Mouse (Mus musculus): ENCODE measurements around the gene Prkcb. TPM values are rescaled to one million over a fixed set of nuclear protein-coding genes. Genes with fewer than 3 reads are reported as not detected.

Gene Prkcb
- polyA plus RNA-seq, 1 experiment from 2014 or later, result 4.1 TPM

DNA sequence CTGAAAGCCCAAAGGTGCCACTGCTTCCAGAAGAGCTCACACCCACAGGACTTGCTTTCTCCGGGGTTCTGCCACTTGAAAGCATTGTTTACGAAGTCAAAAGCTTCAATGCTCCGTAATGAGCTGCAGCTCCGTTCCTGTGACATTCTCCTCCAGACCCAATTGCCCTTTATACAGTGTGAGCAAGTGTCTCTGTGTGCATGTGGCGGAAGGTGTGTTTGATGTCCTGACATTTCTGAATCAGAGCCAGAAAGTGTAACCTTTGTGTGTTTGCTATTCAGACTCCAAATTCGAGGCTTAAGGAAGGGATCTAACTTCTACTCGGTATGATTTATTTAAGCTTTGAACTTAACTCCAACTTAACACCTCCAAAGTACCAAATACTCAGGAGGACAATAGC, 321.6 kb downstream of the Prkcb start:
- ATAC-seq, result no peak
- Histone ChIP-seq H3K27ac (ENCODE audit: low read length) (no peak overlapping the region), H3K27me3 (replicated peaks; ENCODE audit: control insufficient read depth, insufficient read depth, low read length) (no peaks in the 10 kb centered on the region), H3K36me3 (ENCODE audit: control insufficient read depth, insufficient read depth, low read length) (no peaks in the 10 kb centered on the region), H3K9me3 (ENCODE audit: control insufficient read depth, low read length) (no peaks in the 10 kb centered on the region), H3K4me2 (ENCODE audit: low read depth, low read length) (no peak overlapping the region), H3K9ac (ENCODE audit: low read depth, low read length) (no peak overlapping the region), H3K4me3 (ENCODE audit: low read length) (no peak overlapping the region), H3K4me1 (ENCODE audit: control insufficient read depth, insufficient read depth, low read length) (no peaks in the 10 kb centered on the region)
- 58% methylated on average over 7 of the region's 7 CpGs for WGBS

DNA sequence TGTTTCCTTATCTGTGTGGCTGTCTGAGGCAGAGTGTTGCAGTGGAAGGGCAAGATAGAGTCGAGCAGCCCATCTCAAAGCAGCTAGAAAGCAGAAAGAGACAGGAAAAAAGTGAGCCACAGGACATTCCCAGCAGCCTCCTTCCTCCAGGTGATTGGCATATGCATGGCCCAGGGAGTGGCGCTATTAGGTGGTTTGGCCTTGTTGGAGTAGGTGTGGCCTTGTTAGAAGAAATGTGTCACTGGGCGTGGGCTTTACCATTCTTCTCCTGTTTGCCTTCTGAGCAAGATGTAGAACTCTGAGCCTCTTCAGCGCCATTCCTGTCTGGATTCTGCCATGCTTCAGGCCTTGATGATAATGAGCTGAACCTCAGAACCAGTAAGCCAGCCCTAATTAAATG, 325.3 kb downstream of the Prkcb start:
- no peak overlapping the region for H3K27ac ChIP-seq (ENCODE audit: low read length)
- no peak overlapping the region for H3K9ac ChIP-seq (ENCODE audit: low read depth, low read length)
- no peaks in the 10 kb centered on the region for H3K27me3 ChIP-seq (replicated peaks; ENCODE audit: control insufficient read depth, insufficient read depth, low read length)
- no peak overlapping the region for H3K4me2 ChIP-seq (ENCODE audit: low read depth, low read length)
- H3K9me3 ChIP-seq (ENCODE audit: control insufficient read depth, low read length), result no peaks in the 10 kb centered on the region
- H3K36me3 ChIP-seq (ENCODE audit: control insufficient read depth, insufficient read depth, low read length), result no peaks in the 10 kb centered on the region
- ATAC-seq, result no peak
- H3K4me3 ChIP-seq (ENCODE audit: low read length), result no peak overlapping the region
- H3K4me1 ChIP-seq (ENCODE audit: control insufficient read depth, insufficient read depth, low read length), result no peaks in the 10 kb centered on the region
- 73% methylated on average over 4 of the region's 4 CpGs for whole genome bisulfite sequencing

GRCm38 (mm10) chr7:122622125-122622774, 333.7 kb downstream of the Prkcb start:
- Histone ChIP-seq H3K9ac (ENCODE audit: low read depth, low read length) (no peak overlapping the region), H3K4me1 (ENCODE audit: control insufficient read depth, insufficient read depth, low read length) (no peaks in the 10 kb centered on the region), H3K36me3 (ENCODE audit: control insufficient read depth, insufficient read depth, low read length) (no peaks in the 10 kb centered on the region), H3K9me3 (ENCODE audit: control insufficient read depth, low read length) (no peaks in the 10 kb centered on the region), H3K27me3 (replicated peaks; ENCODE audit: control insufficient read depth, insufficient read depth, low read length) (no peaks in the 10 kb centered on the region), H3K4me3 (ENCODE audit: low read length) (no peak overlapping the region), H3K27ac (ENCODE audit: low read length) (no peak overlapping the region), H3K4me2 (ENCODE audit: low read depth, low read length) (no peak overlapping the region)
- ATAC-seq, result no peak
- WGBS, result 58% methylated on average over 9 of the region's 9 CpGs

- H3K36me3 ChIP-seq (ENCODE audit: control insufficient read depth, insufficient read depth, low read length), result no peaks in the 10 kb centered on the region
- no peak overlapping the region for H3K9ac ChIP-seq (ENCODE audit: low read depth, low read length)
- H3K27me3 ChIP-seq (replicated peaks; ENCODE audit: control insufficient read depth, insufficient read depth, low read length), result no peaks in the 10 kb centered on the region
- whole genome bisulfite sequencing, result 38% methylated on average over 1 of the region's 1 CpGs
- no peak overlapping the region for H3K4me2 ChIP-seq (ENCODE audit: low read depth, low read length)
- no peaks in the 10 kb centered on the region for H3K4me1 ChIP-seq (ENCODE audit: control insufficient read depth, insufficient read depth, low read length)
- no peak for ATAC-seq
- no peak overlapping the region for H3K4me3 ChIP-seq (ENCODE audit: low read length)
- no peak overlapping the region for H3K27ac ChIP-seq (ENCODE audit: low read length)
- no peaks in the 10 kb centered on the region for H3K9me3 ChIP-seq (ENCODE audit: control insufficient read depth, low read length)
Observed at GRCm38 (mm10) chr7:122623753-122624152, 335.2 kb downstream of the Prkcb start.

DNA sequence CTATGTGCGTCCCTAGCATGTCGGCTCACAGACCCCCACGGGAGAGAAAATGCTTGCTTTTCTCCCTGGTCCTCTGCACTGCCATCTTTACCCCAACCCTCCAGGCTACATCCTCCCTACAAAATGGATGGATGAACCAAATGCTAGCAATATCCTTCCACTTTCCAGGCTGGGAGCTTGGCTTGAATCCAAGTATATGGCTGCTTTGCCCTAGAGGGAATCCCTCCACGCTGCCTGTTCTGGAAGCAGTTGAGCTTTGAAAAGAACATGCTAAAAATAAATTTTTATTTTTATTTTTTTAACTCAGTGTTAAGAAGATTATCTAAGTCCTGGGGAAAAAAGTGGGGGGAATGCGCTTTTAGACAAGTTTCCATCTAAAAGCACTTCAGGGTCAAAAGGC, 339.5 kb downstream of the Prkcb start:
- Histone ChIP-seq H3K36me3 (ENCODE audit: control insufficient read depth, insufficient read depth, low read length) (no peaks in the 10 kb centered on the region), H3K27ac (ENCODE audit: low read length) (no peak overlapping the region), H3K4me1 (ENCODE audit: control insufficient read depth, insufficient read depth, low read length) (no peaks in the 10 kb centered on the region), H3K4me2 (ENCODE audit: low read depth, low read length) (no peak overlapping the region), H3K27me3 (replicated peaks; ENCODE audit: control insufficient read depth, insufficient read depth, low read length) (no peaks in the 10 kb centered on the region), H3K4me3 (ENCODE audit: low read length) (no peak overlapping the region), H3K9ac (ENCODE audit: low read depth, low read length) (no peak overlapping the region), H3K9me3 (ENCODE audit: control insufficient read depth, low read length) (no peaks in the 10 kb centered on the region)
- WGBS, result 83% methylated on average over 5 of the region's 5 CpGs
- no peak for ATAC-seq

DNA sequence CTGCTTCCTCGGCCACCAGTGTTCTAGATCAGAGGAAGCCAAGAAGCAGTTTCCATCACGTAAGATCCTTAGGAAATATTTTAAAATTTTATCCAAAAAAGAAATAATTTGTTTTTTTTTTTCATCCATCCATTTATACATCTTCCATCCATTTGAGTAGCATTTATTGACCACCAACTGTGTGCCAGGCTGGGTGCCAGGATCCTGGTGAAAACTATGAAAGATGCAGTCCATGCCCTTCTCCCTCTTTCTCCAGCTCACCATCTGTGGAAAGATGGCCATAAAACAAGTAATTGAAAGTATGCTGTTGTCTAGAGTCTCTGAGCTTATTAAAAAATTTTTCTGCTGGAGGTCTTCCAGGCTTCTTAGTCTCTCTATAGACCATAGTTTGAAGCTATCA, 341.8 kb downstream of the Prkcb start:
- WGBS, result 85% methylated on average over 2 of the region's 2 CpGs
- ATAC-seq, result no peak
- Histone ChIP-seq H3K9ac (ENCODE audit: low read depth, low read length) (no peak overlapping the region), H3K27me3 (replicated peaks; ENCODE audit: control insufficient read depth, insufficient read depth, low read length) (no peaks in the 10 kb centered on the region), H3K36me3 (ENCODE audit: control insufficient read depth, insufficient read depth, low read length) (no peaks in the 10 kb centered on the region), H3K4me3 (ENCODE audit: low read length) (no peak overlapping the region), H3K4me2 (ENCODE audit: low read depth, low read length) (no peak overlapping the region), H3K27ac (ENCODE audit: low read length) (no peak overlapping the region), H3K4me1 (ENCODE audit: control insufficient read depth, insufficient read depth, low read length) (no peaks in the 10 kb centered on the region), H3K9me3 (ENCODE audit: control insufficient read depth, low read length) (no peaks in the 10 kb centered on the region)

DNA sequence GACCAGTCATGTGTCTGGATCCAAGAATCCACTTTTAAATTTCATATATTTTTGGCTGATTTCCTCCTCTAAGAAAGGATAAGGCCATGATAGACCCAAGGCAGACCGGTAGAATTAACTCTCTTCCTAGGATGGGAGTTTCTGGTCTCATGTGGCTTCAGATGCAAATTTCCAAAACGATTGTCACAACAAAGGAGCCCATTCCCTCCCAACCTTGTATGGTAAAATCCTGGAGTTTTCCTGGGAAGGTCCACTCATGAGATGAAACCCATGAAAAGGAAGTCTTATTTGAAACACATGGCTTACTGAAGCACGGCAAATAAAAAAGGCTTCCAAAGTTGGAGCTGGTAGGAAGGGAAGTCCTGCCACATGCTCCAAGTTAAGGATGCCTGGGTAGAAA, 342.6 kb downstream of the Prkcb start:
- H3K27me3 ChIP-seq (replicated peaks; ENCODE audit: control insufficient read depth, insufficient read depth, low read length), result no peaks in the 10 kb centered on the region
- H3K4me3 ChIP-seq (ENCODE audit: low read length), result no peak overlapping the region
- H3K9me3 ChIP-seq (ENCODE audit: control insufficient read depth, low read length), result no peaks in the 10 kb centered on the region
- no peaks in the 10 kb centered on the region for H3K36me3 ChIP-seq (ENCODE audit: control insufficient read depth, insufficient read depth, low read length)
- 74% methylated on average over 3 of the region's 3 CpGs for WGBS
- H3K27ac ChIP-seq (ENCODE audit: low read length), result no peak overlapping the region
- ATAC-seq, result no peak
- no peak overlapping the region for H3K9ac ChIP-seq (ENCODE audit: low read depth, low read length)
- H3K4me1 ChIP-seq (ENCODE audit: control insufficient read depth, insufficient read depth, low read length), result no peaks in the 10 kb centered on the region
- no peak overlapping the region for H3K4me2 ChIP-seq (ENCODE audit: low read depth, low read length)

DNA sequence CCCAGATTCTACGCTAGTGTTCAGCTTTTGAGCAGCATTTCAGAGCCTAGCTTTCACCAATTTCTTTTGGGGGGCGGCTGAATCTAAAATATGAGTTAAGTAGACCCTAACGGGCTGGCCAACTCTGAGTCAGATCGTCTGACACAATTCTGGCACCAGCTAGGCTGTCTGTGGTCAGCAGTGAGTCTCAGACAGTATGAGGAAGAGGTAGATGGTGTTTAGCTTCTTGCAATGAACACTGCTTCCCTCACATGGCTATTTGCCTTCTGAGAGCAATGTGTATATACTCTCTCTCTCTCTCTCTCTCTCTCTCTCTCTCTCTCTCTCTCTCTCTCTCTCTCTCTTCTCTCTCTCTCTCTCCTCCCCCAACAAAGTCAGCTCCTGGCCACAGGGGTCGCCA, 344.4 kb downstream of the Prkcb start:
- Histone ChIP-seq H3K27ac (ENCODE audit: low read length) (no peak overlapping the region), H3K27me3 (replicated peaks; ENCODE audit: control insufficient read depth, insufficient read depth, low read length) (no peaks in the 10 kb centered on the region), H3K4me1 (ENCODE audit: control insufficient read depth, insufficient read depth, low read length) (no peaks in the 10 kb centered on the region), H3K9ac (ENCODE audit: low read depth, low read length) (no peak overlapping the region), H3K9me3 (ENCODE audit: control insufficient read depth, low read length) (no peaks in the 10 kb centered on the region), H3K4me2 (ENCODE audit: low read depth, low read length) (no peak overlapping the region), H3K36me3 (ENCODE audit: control insufficient read depth, insufficient read depth, low read length) (no peaks in the 10 kb centered on the region), H3K4me3 (ENCODE audit: low read length) (no peak overlapping the region)
- ATAC-seq, result no peak
- whole genome bisulfite sequencing, result 71% methylated on average over 5 of the region's 5 CpGs

- ATAC-seq, result no peak
- no peaks in the 10 kb centered on the region for H3K27me3 ChIP-seq (replicated peaks; ENCODE audit: control insufficient read depth, insufficient read depth, low read length)
- H3K9ac ChIP-seq (ENCODE audit: low read depth, low read length), result no peak overlapping the region
- no peaks in the 10 kb centered on the region for H3K4me1 ChIP-seq (ENCODE audit: control insufficient read depth, insufficient read depth, low read length)
- no peaks in the 10 kb centered on the region for H3K9me3 ChIP-seq (ENCODE audit: control insufficient read depth, low read length)
- no peak overlapping the region for H3K27ac ChIP-seq (ENCODE audit: low read length)
- no peak overlapping the region for H3K4me3 ChIP-seq (ENCODE audit: low read length)
- 88% methylated on average over 5 of the region's 5 CpGs for WGBS
- H3K36me3 ChIP-seq (ENCODE audit: control insufficient read depth, insufficient read depth, low read length), result no peaks in the 10 kb centered on the region
- H3K4me2 ChIP-seq (ENCODE audit: low read depth, low read length), result no peak overlapping the region
Observed at GRCm38 (mm10) chr7:122633463-122633862, 344.9 kb downstream of the Prkcb start.

- no peak overlapping the region for H3K4me2 ChIP-seq (ENCODE audit: low read depth, low read length)
- WGBS, result 91% methylated on average over 8 of the region's 8 CpGs
- no peak overlapping the region for H3K9ac ChIP-seq (ENCODE audit: low read depth, low read length)
- no peak for ATAC-seq
- H3K9me3 ChIP-seq (ENCODE audit: control insufficient read depth, low read length), result no peaks in the 10 kb centered on the region
- H3K4me3 ChIP-seq (ENCODE audit: low read length), result no peak overlapping the region
- H3K27me3 ChIP-seq (replicated peaks; ENCODE audit: control insufficient read depth, insufficient read depth, low read length), result no peaks in the 10 kb centered on the region
- H3K36me3 ChIP-seq (ENCODE audit: control insufficient read depth, insufficient read depth, low read length), result no peaks in the 10 kb centered on the region
- H3K27ac ChIP-seq (ENCODE audit: low read length), result no peak overlapping the region
- no peaks in the 10 kb centered on the region for H3K4me1 ChIP-seq (ENCODE audit: control insufficient read depth, insufficient read depth, low read length)
Observed at GRCm38 (mm10) chr7:122643676-122644075, 355.1 kb downstream of the Prkcb start.
